15 mouse cellular contexts compared by ENCODE assay signal in the genomic region with DNA sequence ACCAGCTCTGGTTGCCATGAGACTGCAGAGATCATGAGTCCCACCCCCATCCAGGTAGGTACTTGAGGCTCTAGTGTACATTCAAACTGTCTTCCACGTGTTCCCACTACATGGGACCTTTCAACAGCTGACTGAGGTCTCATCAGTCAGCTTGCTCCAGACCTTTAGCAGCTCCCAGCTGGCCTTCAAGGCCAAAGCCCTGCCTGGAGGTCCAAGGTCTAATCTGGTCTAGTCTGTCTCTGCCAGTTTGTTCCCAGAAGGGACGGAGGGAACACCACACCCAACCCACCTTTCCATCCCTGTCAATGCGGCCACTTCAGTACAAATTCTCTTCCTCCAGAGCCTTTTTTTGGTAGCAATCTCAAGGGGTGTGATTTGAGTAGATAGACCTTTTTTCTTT. TPM values are rescaled to one million over a fixed set of nuclear protein-coding genes. Genes with fewer than 3 reads are reported as not detected.
"Had no signal": no experiment of that assay in that cellular context is flagged by ENCODE, and none has a peak within 500 bp of the region (broad histone marks: within the 10 kb centered on the region; RNA-seq: fewer than 3 reads in every experiment).

No protein-coding gene starts in this region.

- H3K27me3 ChIP-seq: limb, embryonic 13.5 days; neural tube, embryonic 12.5 days had no signal

- DNase-seq: kidney, postnatal 4 days; lung, embryonic 14.5 days; lung, postnatal 10 days; lung, postnatal 4 days; midbrain, embryonic 14.5 days; right cerebral cortex, postnatal 14 days; thymus, postnatal 36 days had no signal

- H3K9me3 ChIP-seq: limb, embryonic 13.5 days; midbrain, embryonic 10.5 days; neural tube, embryonic 12.5 days had no signal

- H3K4me2 ChIP-seq: limb, embryonic 13.5 days; liver, embryonic 11.5 days; lung, embryonic 14.5 days; neural tube, embryonic 12.5 days had no signal

- H3K27ac ChIP-seq: limb, embryonic 13.5 days; midbrain, embryonic 10.5 days; neural tube, embryonic 12.5 days had no signal

- H3K4me3 ChIP-seq: layer of hippocampus, adult 2 months; limb, embryonic 13.5 days; midbrain, embryonic 10.5 days; myocyte; neural tube, embryonic 12.5 days had no signal

- H3K9ac ChIP-seq: limb, embryonic 13.5 days; lung, embryonic 14.5 days; neural tube, embryonic 12.5 days had no signal

RNA-seq across cellular contexts. Expression of gene Cdh22, which starts 49.0 kb away (rescaled TPM):
- total RNA-seq: neutrophil, adult 5-6 weeks had no signal
- polyA plus RNA-seq: liver, embryonic 16.5 days had no signal
